ENCODE assay signal across 10 mouse cellular contexts in genomic region chr3:138770650-138771331, GRCm38 (mm10). TPM values are rescaled to one million over a fixed set of nuclear protein-coding genes. Genes with fewer than 3 reads are reported as not detected.
A peak's percentile ranks its signal among the peaks of the same experiment; 100 is the strongest.
DNase-seq lines count a peak whose midpoint lies in the region; ATAC-seq and TF ChIP-seq lines count a peak whose summit lies in the region.
"Had no signal": no experiment of that assay in that cellular context is flagged by ENCODE, and none has a peak within 500 bp of the region (broad histone marks: within the 10 kb centered on the region; RNA-seq: fewer than 3 reads in every experiment).

No protein-coding gene starts in this region.

- H3K9me3 ChIP-seq in midbrain, embryonic 14.5 days (ENCODE audit: control insufficient read depth, low read length) = no peaks in the 10 kb centered on the region
- no peaks in the 10 kb centered on the region for H3K9me3 ChIP-seq in midbrain, embryonic 15.5 days
- no peaks in the 10 kb centered on the region for H3K9me3 ChIP-seq in forebrain, postnatal 0 days (ENCODE audit: low read length)
- H3K9me3 ChIP-seq: limb, embryonic 12.5 days had no signal

- H3K27me3 ChIP-seq in midbrain, embryonic 14.5 days (ENCODE audit: control insufficient read depth, insufficient read depth, low read length) = no peaks in the 10 kb centered on the region
- no peaks in the 10 kb centered on the region for H3K27me3 ChIP-seq in midbrain, embryonic 15.5 days (replicated peaks)
- H3K27me3 ChIP-seq in forebrain, postnatal 0 days (ENCODE audit: insufficient read depth, low read length) = no peaks in the 10 kb centered on the region
- H3K27me3 ChIP-seq: limb, embryonic 12.5 days had no signal

- ATAC-seq in midbrain, embryonic 14.5 days (ENCODE audit: low FRiP score, low TSS enrichment) = 0 out of 2 replicates have a peak, but pooled peaks have one; percentile 19
- no peak for ATAC-seq in midbrain, embryonic 15.5 days (replicated peaks)
- peak; percentile 35; the same call in 1 of the 2 replicates for ATAC-seq in forebrain, postnatal 0 days

- peak; percentile 73 for DNase-seq in kidney, adult 11 months
- no peak for DNase-seq in kidney, postnatal 4 days
- DNase-seq in midbrain, embryonic 14.5 days = no peak
- no peak for DNase-seq in forebrain, postnatal 0 days
- peak; percentile 51 to 89 for DNase-seq in left cerebral cortex, postnatal 25 days (ENCODE audit: low spot score in 2 of 2)
- DNase-seq in natural killer cell, adult 2 months (ENCODE audit: low spot score in 2 of 2) = no peak
- DNase-seq: adrenal gland, postnatal 10 days; heart, postnatal 36 days had no signal

- WGBS in midbrain, embryonic 14.5 days = 64% methylated on average over 10 of the region's 10 CpGs
- WGBS in midbrain, embryonic 15.5 days = 58% methylated on average over 10 of the region's 10 CpGs
- 49% methylated on average over 10 of the region's 10 CpGs for WGBS in forebrain, postnatal 0 days

- no peak overlapping the region for H3K27ac ChIP-seq in midbrain, embryonic 14.5 days (replicated peaks; ENCODE audit: low read depth, low read length)
- H3K27ac ChIP-seq in midbrain, embryonic 15.5 days = no peak overlapping the region
- H3K27ac ChIP-seq in forebrain, postnatal 0 days (ENCODE audit: low read depth, low read length) = peak overlapping the region; percentile 45; the same call in 1 of the 2 replicates
- H3K27ac ChIP-seq: limb, embryonic 12.5 days had no signal

- H3K36me3 ChIP-seq in midbrain, embryonic 14.5 days (ENCODE audit: control insufficient read depth, insufficient read depth, low read length) = no peaks in the 10 kb centered on the region
- no peaks in the 10 kb centered on the region for H3K36me3 ChIP-seq in midbrain, embryonic 15.5 days (replicated peaks)
- no peaks in the 10 kb centered on the region for H3K36me3 ChIP-seq in forebrain, postnatal 0 days (ENCODE audit: insufficient read depth)
- H3K36me3 ChIP-seq: limb, embryonic 12.5 days had no signal

- H3K9ac ChIP-seq in midbrain, embryonic 14.5 days (replicated peaks; ENCODE audit: low read length) = no peak overlapping the region
- H3K9ac ChIP-seq in midbrain, embryonic 15.5 days = no peak overlapping the region
- no peak overlapping the region for H3K9ac ChIP-seq in forebrain, postnatal 0 days
- H3K9ac ChIP-seq: limb, embryonic 12.5 days had no signal

- TF ChIP-seq CTCF in forebrain, postnatal 0 days (IDR thresholded peaks at IDR 0.05; ENCODE audit: low read depth) = no peak

- H3K4me3 ChIP-seq in midbrain, embryonic 14.5 days (replicated peaks; ENCODE audit: low read depth, low read length) = no peak overlapping the region
- no peak overlapping the region for H3K4me3 ChIP-seq in midbrain, embryonic 15.5 days
- no peak overlapping the region for H3K4me3 ChIP-seq in forebrain, postnatal 0 days (ENCODE audit: low read depth, low read length)
- H3K4me3 ChIP-seq: limb, embryonic 12.5 days had no signal

- intact Hi-C loops in left cerebral cortex, postnatal 25 days (cut with DNase I) = no loop called here

- H3K4me2 ChIP-seq in midbrain, embryonic 14.5 days (ENCODE audit: low read length) = no peak overlapping the region
- H3K4me2 ChIP-seq in midbrain, embryonic 15.5 days = no peak overlapping the region
- no peak overlapping the region for H3K4me2 ChIP-seq in forebrain, postnatal 0 days (ENCODE audit: low read depth)
- H3K4me2 ChIP-seq: limb, embryonic 12.5 days had no signal

- H3K4me1 ChIP-seq in midbrain, embryonic 14.5 days (ENCODE audit: control insufficient read depth, insufficient read depth, low read length) = peaks cover 36% of the 10 kb centered on the region
- H3K4me1 ChIP-seq in midbrain, embryonic 15.5 days = peaks cover 46% of the 10 kb centered on the region
- H3K4me1 ChIP-seq in forebrain, postnatal 0 days (ENCODE audit: insufficient read depth) = peaks cover 17% of the 10 kb centered on the region; the same call in 1 of the 2 replicates

RNA-seq across cellular contexts. Expression of gene Tspan5, which starts 28.8 kb away (rescaled TPM):
- polyA plus RNA-seq in midbrain, embryonic 14.5 days (2014; fragmentation: Nextera tagmentation; extraction: Ambion mirVana) = 104 and 119 TPM in 2 replicates
- polyA plus RNA-seq in midbrain, embryonic 15.5 days (2015; fragmentation: Nextera tagmentation; extraction: Ambion mirVana) = 102 and 105 TPM in 2 replicates
- total RNA-seq in forebrain, postnatal 0 days (2014; rRNA removed) = 149 and 172 TPM in 2 replicates
- 96.8 and 123 TPM in 2 replicates for polyA plus RNA-seq in forebrain, postnatal 0 days (2015; fragmentation: Nextera tagmentation; extraction: Ambion mirVana)
- 100 to 1,000 TPM; 260 to 264 TPM for total RNA-seq in left cerebral cortex, postnatal 25 days (2021)

Comparison
In these comparisons a context has a peak if more than half of its experiments do, and no peak if none do; other contexts are left out.
1. DNase-seq: peak in kidney, adult 11 months (single experiment) and left cerebral cortex, postnatal 25 days (2 of 2); none in kidney, postnatal 4 days (0 of 2), midbrain, embryonic 14.5 days (single experiment), forebrain, postnatal 0 days (single experiment) and natural killer cell, adult 2 months (0 of 2).